Comparison of ENCODE assay signal across 23 mouse cellular contexts in the genomic region with DNA sequence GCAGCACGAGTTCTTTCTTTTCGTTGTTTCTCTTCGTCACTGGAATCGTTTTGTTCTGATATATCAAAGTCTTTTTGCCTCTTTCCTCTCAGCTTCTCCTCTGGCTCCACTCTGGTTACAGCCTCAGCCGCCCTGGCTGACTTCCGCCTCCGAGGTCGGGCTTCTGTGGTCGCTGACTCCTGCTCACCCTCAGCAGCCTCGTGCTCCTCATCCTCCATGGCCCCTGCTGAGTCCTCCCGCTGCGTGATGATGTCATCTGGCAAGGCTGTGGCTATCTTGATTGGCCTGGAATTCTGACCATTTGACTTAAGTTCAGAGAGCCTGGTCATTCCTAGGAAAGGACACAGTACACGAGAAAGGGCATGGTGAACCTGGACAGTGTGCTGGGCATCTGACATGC.
DNase-seq lines count a peak whose midpoint lies in the region; ATAC-seq lines count a peak whose summit lies in the region.
"Had no signal": no experiment of that assay in that cellular context is flagged by ENCODE, and none has a peak within 500 bp of the region (broad histone marks: within the 10 kb centered on the region; RNA-seq: fewer than 3 reads in every experiment).

No protein-coding gene starts in this region.

- H3K9me3 ChIP-seq in kidney, embryonic 15.5 days (replicated peaks) = no peaks in the 10 kb centered on the region
- H3K9me3 ChIP-seq in heart, embryonic 16.5 days (replicated peaks; ENCODE audit: control insufficient read depth, low read length) = no peaks in the 10 kb centered on the region
- H3K9me3 ChIP-seq in hindbrain, embryonic 14.5 days (ENCODE audit: control insufficient read depth, low read length) = no peaks in the 10 kb centered on the region
- H3K9me3 ChIP-seq: embryonic facial prominence, embryonic 12.5 days; forebrain, embryonic 12.5 days; liver, embryonic 13.5 days; neural tube, embryonic 13.5 days had no signal

- H3K4me3 ChIP-seq in kidney, embryonic 15.5 days (replicated peaks) = no peak overlapping the region
- H3K4me3 ChIP-seq in heart, embryonic 16.5 days (ENCODE audit: low read length) = no peak overlapping the region
- H3K4me3 ChIP-seq in hindbrain, embryonic 14.5 days (replicated peaks; ENCODE audit: low read length) = no peak overlapping the region
- H3K4me3 ChIP-seq: embryonic facial prominence, embryonic 12.5 days; forebrain, embryonic 12.5 days; left cerebral cortex, adult 2 months; liver, embryonic 13.5 days; neural tube, embryonic 13.5 days had no signal

- DNase-seq in heart, adult 11 months = peak; percentile 93
- no peak for DNase-seq in heart, postnatal 25 days (ENCODE audit: low spot score)
- DNase-seq in kidney, postnatal 36 days = no peak
- DNase-seq in hindbrain, embryonic 14.5 days (ENCODE audit: low spot score) = no peak
- no peak for DNase-seq in adrenal gland, postnatal 14 days
- DNase-seq: adrenal gland, adult 8-10 months; B cell, adult 2 months; kidney, adult 18-20 months; liver, embryonic 13.5 days; lung, adult 2 months; lung, postnatal 36 days; midbrain, embryonic 14.5 days; retina, postnatal 1 day; right cerebral cortex, postnatal 25 days; spleen, adult 18-20 months had no signal

- H3K4me1 ChIP-seq in kidney, embryonic 15.5 days = peaks cover 16% of the 10 kb centered on the region
- peaks cover 16% of the 10 kb centered on the region for H3K4me1 ChIP-seq in heart, embryonic 16.5 days (ENCODE audit: control insufficient read depth, insufficient read depth, low read length)
- H3K4me1 ChIP-seq in hindbrain, embryonic 14.5 days (replicated peaks; ENCODE audit: control insufficient read depth, insufficient read depth, low read length) = no peaks in the 10 kb centered on the region
- H3K4me1 ChIP-seq: embryonic facial prominence, embryonic 12.5 days; forebrain, embryonic 12.5 days; liver, embryonic 13.5 days; neural tube, embryonic 13.5 days had no signal

- no peak overlapping the region for H3K9ac ChIP-seq in kidney, embryonic 15.5 days
- no peak overlapping the region for H3K9ac ChIP-seq in heart, embryonic 16.5 days (ENCODE audit: low read length)
- no peak overlapping the region for H3K9ac ChIP-seq in hindbrain, embryonic 14.5 days
- H3K9ac ChIP-seq: embryonic facial prominence, embryonic 12.5 days; forebrain, embryonic 12.5 days; liver, embryonic 13.5 days; neural tube, embryonic 13.5 days had no signal

- no peak for ATAC-seq in kidney, embryonic 15.5 days (replicated peaks; ENCODE audit: low FRiP score)
- 0 out of 2 replicates have a peak, but pooled peaks have one; percentile 30 for ATAC-seq in heart, embryonic 16.5 days (replicated peaks; ENCODE audit: extremely low read depth, insufficient read depth, low FRiP score)
- ATAC-seq in hindbrain, embryonic 14.5 days (ENCODE audit: low FRiP score) = no peak
- ATAC-seq: activated CD4-positive, CD25-positive, alpha-beta regulatory T cell, adult 4 months had no signal

- H3K4me2 ChIP-seq in kidney, embryonic 15.5 days = no peak overlapping the region
- no peak overlapping the region for H3K4me2 ChIP-seq in heart, embryonic 16.5 days (ENCODE audit: low read depth, low read length)
- H3K4me2 ChIP-seq in hindbrain, embryonic 14.5 days (replicated peaks) = no peak overlapping the region
- H3K4me2 ChIP-seq: embryonic facial prominence, embryonic 12.5 days; forebrain, embryonic 12.5 days; liver, embryonic 13.5 days; neural tube, embryonic 13.5 days had no signal

- WGBS in kidney, embryonic 15.5 days = 64% methylated on average over 13 of the region's 13 CpGs
- 65% methylated on average over 13 of the region's 13 CpGs for WGBS in heart, embryonic 16.5 days
- WGBS in hindbrain, embryonic 14.5 days = 84% methylated on average over 13 of the region's 13 CpGs

- 0 out of 2 replicates have a peak overlapping the region, but pooled peaks have one; percentile 24 for H3K27ac ChIP-seq in kidney, embryonic 15.5 days
- H3K27ac ChIP-seq in heart, embryonic 16.5 days (ENCODE audit: low read length) = no peak overlapping the region
- no peak overlapping the region for H3K27ac ChIP-seq in hindbrain, embryonic 14.5 days
- H3K27ac ChIP-seq: embryonic facial prominence, embryonic 12.5 days; forebrain, embryonic 12.5 days; kidney, postnatal 0 days; left cerebral cortex, adult 2 months; liver, embryonic 13.5 days; neural tube, embryonic 13.5 days had no signal

- H3K27me3 ChIP-seq in kidney, embryonic 15.5 days = no peaks in the 10 kb centered on the region
- H3K27me3 ChIP-seq in heart, embryonic 16.5 days (ENCODE audit: control insufficient read depth, insufficient read depth, low read length) = no peaks in the 10 kb centered on the region
- H3K27me3 ChIP-seq in hindbrain, embryonic 14.5 days (ENCODE audit: control insufficient read depth, insufficient read depth, low read length) = no peaks in the 10 kb centered on the region
- H3K27me3 ChIP-seq: embryonic facial prominence, embryonic 12.5 days; forebrain, embryonic 12.5 days; liver, embryonic 13.5 days; neural tube, embryonic 13.5 days had no signal

- intact Hi-C loops in heart, postnatal 25 days (cut with DNase I) = loop anchor here (10.0 kb wide), 1 partner anchor 795 kb away; no protein-coding TSS in a partner anchor

- H3K36me3 ChIP-seq in kidney, embryonic 15.5 days = peaks cover 46% of the 10 kb centered on the region
- peaks cover 17% of the 10 kb centered on the region for H3K36me3 ChIP-seq in heart, embryonic 16.5 days (ENCODE audit: control insufficient read depth, insufficient read depth)
- H3K36me3 ChIP-seq in hindbrain, embryonic 14.5 days (replicated peaks; ENCODE audit: control insufficient read depth, insufficient read depth) = peaks cover 40% of the 10 kb centered on the region
